Mouse (Mus musculus) adrenal gland, postnatal 10 days (tissue): ENCODE data around the gene Olfr43. TPM values are rescaled to one million over a fixed set of nuclear protein-coding genes. Genes with fewer than 3 reads are reported as not detected.

Experiments
- DNase-seq: peaks from one replicate; pipeline ENCODE4 v3.0.0; 2021; ENCODE audit warnings: mixed read lengths
- long read RNA-seq, 2 experiments: library from polyadenylated mRNA; stranded (forward); transcript quantifications; one replicate each; pipeline ENCODE4 v2.0.0; 2021
- total RNA-seq, 2 experiments: library from RNA; stranded (reverse); gene quantifications; 2 replicates each; pipeline ENCODE4 v1.2.3; 2021

Gene Olfr43
- total RNA-seq = not detected
- long read RNA-seq, experiment 1 = 0 reads
- long read RNA-seq, experiment 2 = 0 reads

DNA sequence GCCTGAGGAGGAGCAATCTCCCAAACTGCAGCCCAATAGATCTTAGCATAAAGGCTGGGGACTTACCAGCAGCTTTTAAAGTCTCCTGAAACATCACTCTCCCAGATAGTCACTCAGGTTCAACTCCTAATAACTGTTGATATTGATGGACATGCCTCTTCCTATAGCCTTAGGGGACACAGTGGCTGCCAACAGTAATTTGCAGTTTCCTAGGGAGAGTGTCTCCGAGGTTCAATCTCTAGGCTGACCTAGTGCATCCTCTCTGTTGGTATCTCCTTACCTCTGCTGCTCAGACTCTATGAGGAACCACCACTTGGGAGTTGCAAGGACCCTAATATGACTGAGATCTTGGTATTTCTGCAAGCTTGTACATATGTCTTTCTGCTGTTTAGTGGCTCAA is at the start of gene Olfr43:
Gene Olfr43 (minus strand): TSS at position 101 of the 400 bp plus-strand sequence.
- DNase-seq = no peak

DNA sequence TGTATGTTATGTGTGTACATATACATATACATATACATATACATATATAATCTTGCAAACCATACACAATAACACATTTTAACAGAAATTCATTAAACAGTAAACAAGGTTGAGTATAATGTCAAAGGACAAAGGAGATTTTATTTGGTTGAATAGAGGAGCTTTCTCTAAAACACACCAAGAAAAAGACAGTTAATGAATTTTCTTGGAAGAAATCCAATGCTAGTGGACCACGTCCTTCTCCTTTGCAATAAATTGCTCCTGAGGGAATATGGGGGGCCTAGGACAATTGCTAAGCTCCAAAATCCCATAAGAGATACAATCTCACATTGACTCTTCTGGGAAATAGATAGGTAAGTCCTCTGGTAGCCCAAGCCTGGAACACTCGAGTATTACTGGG is 48.3 kb upstream of the Olfr43 start, which contains the start of gene Olfr406:
Gene Olfr406 (plus strand): TSS at position 301 of the 400 bp plus-strand sequence.
- no peak for DNase-seq

GRCm38 (mm10) chr11:74241201-74241600 is 30.0 kb upstream of the Olfr43 start:
- DNase-seq = peak; percentile 3

GRCm38 (mm10) chr11:74185949-74186348 is 25.2 kb downstream of the Olfr43 start, which contains the start of gene Olfr403:
TSS of gene Olfr403 (plus strand) at chr11:74186249.
- DNase-seq = no peak

GRCm38 (mm10) chr11:74183745-74184144 is 27.4 kb downstream of the Olfr43 start:
- no peak for DNase-seq

- DNase-seq = no peak
Observed at GRCm38 (mm10) chr11:74183168-74183567, 28.0 kb downstream of the Olfr43 start.

- DNase-seq = no peak
Observed at GRCm38 (mm10) chr11:74168771-74169170, 42.4 kb downstream of the Olfr43 start.

Other genes starting within 250 kb of the Olfr43 start
- gene Olfr398, start 221.0 kb downstream of the Olfr43 start, total RNA-seq = not detected
- gene Olfr139, start 154.8 kb downstream of the Olfr43 start, total RNA-seq = not detected
- gene Olfr399, start 154.8 kb downstream of the Olfr43 start, total RNA-seq = not detected
- not detected for gene Zfp616, start 141.4 kb downstream of the Olfr43 start, total RNA-seq
- not detected for gene Olfr401, start 97.7 kb downstream of the Olfr43 start, total RNA-seq
- gene Olfr402, start 57.9 kb downstream of the Olfr43 start, total RNA-seq = not detected
- not detected for gene Olfr403, start 25.1 kb downstream of the Olfr43 start, total RNA-seq
- gene Olfr406, start 48.4 kb upstream of the Olfr43 start, total RNA-seq = not detected
- gene Olfr59, start 72.4 kb upstream of the Olfr43 start, total RNA-seq = not detected
- not detected for gene Olfr410, start 126.7 kb upstream of the Olfr43 start, total RNA-seq
- not detected for gene Olfr411, start 141.3 kb upstream of the Olfr43 start, total RNA-seq
- gene Olfr412, start 150.7 kb upstream of the Olfr43 start, total RNA-seq = not detected